ENCODE assay signal across 8 mouse cellular contexts in genomic region chr13:81103794-81104193, GRCm38 (mm10).
A peak's percentile ranks its signal among the peaks of the same experiment; 100 is the strongest.
DNase-seq lines count a peak whose midpoint lies in the region; ATAC-seq and TF ChIP-seq lines count a peak whose summit lies in the region.

No protein-coding gene starts in this region.

- no peaks in the 10 kb centered on the region; the same call in 1 of the 2 replicates for H3K4me1 ChIP-seq in forebrain, postnatal 0 days (ENCODE audit: insufficient read depth)

- no peaks in the 10 kb centered on the region for H3K9me3 ChIP-seq in forebrain, postnatal 0 days (ENCODE audit: low read length)

- TF ChIP-seq CTCF in forebrain, postnatal 0 days (IDR thresholded peaks at IDR 0.05; ENCODE audit: low read depth) = no peak

- no peak overlapping the region for H3K9ac ChIP-seq in forebrain, postnatal 0 days

- H3K27ac ChIP-seq in forebrain, postnatal 0 days (ENCODE audit: low read depth, low read length) = no peak overlapping the region

- no peak overlapping the region for H3K4me2 ChIP-seq in forebrain, postnatal 0 days (ENCODE audit: low read depth)

- DNase-seq in urinary bladder, postnatal 14 days (ENCODE audit: low spot score) = peak; percentile 67
- no peak for DNase-seq in urinary bladder, adult 2 months (ENCODE audit: low spot score)
- peak; percentile 45 for DNase-seq in gonadal fat pad, adult 2 months (ENCODE audit: low read depth)
- DNase-seq in kidney, adult 8-10 months = peak; percentile 42 to 50
- no peak for DNase-seq in layer of hippocampus, adult 9-10 months (ENCODE audit: low spot score)
- DNase-seq in cerebellum, adult 11-12 months = no peak
- DNase-seq in forebrain, postnatal 0 days = no peak

- WGBS in forebrain, postnatal 0 days = 62% methylated on average over 4 of the region's 4 CpGs

- no peaks in the 10 kb centered on the region for H3K36me3 ChIP-seq in forebrain, postnatal 0 days (ENCODE audit: insufficient read depth)

- ATAC-seq in megakaryocyte progenitor cell, adult 5-6 weeks (replicated peaks; ENCODE audit: poor library complexity) = peak; percentile 83
- ATAC-seq in forebrain, postnatal 0 days = no peak

- no peak overlapping the region for H3K4me3 ChIP-seq in forebrain, postnatal 0 days (ENCODE audit: low read depth, low read length)

- no peaks in the 10 kb centered on the region for H3K27me3 ChIP-seq in forebrain, postnatal 0 days (ENCODE audit: insufficient read depth, low read length)

Comparison
In these comparisons a context has a peak if more than half of its experiments do, and no peak if none do; other contexts are left out.
1. DNase-seq: peak in urinary bladder, postnatal 14 days (single experiment), gonadal fat pad, adult 2 months (single experiment) and kidney, adult 8-10 months (2 of 2); none in urinary bladder, adult 2 months (single experiment), layer of hippocampus, adult 9-10 months (single experiment), cerebellum, adult 11-12 months (single experiment) and forebrain, postnatal 0 days (single experiment).